Mouse (Mus musculus) retina, postnatal 1 day (tissue): ENCODE data around the gene Tgds.
A peak's percentile ranks its signal among the peaks of the same experiment; 100 is the strongest.
"Not testable (repeated sequence)": the region's sequence is repeated elsewhere in the genome, so short reads cannot be mapped to it uniquely, and the experiment has no call there.

Experiments used
- DNase-seq: peaks from one replicate; pipeline ENCODE4 v3.0.0-alpha.2; 2012

The Tgds gene

DNA sequence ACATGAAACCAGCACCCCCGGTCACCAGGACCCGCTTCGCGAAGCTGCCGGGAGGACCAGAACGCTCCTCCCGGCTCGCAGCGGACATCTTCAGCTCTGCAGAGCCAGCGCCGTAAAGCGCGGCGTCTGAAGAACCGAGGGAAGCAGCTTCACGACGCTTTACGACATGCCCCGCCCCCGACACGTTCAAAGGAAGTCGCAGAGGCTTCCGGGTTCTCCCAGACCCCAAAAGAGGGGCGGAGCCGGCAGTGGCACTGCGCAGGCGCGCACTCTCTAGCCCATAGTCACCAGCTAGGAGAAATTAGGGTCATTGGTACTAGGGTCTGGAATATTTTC is at the start of gene Tgds:
Tgds (minus strand) TSS at position 114 of the 336 bp plus-strand sequence.
- DNase-seq, result peak; percentile 100

DNA sequence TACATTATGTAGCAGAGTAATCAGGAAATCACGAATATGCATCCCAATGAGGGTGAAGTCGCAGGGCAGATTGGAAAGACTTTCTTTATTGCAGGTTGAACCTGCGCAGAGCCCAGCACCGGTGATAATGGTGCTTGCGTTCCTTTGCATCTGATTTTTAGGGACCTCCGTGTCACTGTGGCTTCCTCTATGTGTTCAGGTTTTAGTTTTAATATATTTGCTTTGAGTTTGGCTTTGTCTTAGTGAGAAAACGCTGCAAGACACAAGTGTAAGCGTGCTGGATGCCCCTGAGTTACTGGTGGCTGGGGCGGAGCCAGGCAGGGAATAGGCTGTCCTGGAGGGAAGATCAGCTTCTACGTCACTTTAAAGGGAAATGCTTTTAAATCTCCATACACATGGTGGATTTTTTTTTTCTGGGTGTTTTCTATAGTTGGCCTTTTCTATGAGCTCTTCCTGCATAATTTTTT is 48.2 kb upstream of the Tgds start:
- peak; percentile 65 for DNase-seq

DNA sequence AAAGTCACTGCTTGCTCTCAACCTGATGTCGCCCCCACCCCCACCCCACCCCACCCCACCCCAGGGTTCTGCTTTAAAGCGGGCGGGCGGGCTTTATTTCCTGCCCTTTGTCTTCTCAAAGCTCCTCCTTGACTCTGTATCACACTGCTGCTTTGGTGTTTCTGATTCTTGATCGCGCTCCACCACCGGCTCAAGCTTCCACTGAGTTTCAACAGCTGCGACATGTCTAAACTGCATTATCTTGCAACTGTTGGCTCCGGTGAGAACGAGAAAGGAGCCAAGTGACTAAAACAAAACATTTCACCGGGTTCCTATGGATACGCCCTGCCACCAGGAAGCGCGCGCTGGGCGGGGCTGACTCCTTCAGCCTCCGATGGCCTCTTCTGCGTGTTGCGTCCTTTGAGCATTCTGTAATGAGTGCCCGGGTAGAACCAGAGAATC is 47.6 kb upstream of the Tgds start:
- peak; percentile 68 for DNase-seq

DNA sequence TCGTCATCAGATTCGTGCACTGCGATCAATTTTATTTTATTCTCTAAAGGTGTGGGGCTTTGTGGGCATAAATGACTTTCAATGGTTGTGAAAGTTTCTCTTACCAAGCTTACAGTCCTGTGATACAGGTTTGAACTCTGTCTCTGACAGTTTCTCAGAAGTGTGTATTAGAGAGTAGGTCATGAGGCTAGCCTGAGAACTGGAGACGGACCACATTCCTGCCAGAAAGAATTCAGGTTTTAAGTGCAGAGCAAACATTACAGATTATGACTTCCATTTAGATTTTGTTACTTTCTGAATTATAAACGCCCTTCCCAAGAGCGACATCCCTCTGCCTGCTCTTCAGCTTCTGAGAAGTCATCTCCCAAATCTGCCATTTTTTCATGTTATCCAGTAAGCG is 47.1 kb upstream of the Tgds start:
- DNase-seq, result peak; percentile 14

DNA sequence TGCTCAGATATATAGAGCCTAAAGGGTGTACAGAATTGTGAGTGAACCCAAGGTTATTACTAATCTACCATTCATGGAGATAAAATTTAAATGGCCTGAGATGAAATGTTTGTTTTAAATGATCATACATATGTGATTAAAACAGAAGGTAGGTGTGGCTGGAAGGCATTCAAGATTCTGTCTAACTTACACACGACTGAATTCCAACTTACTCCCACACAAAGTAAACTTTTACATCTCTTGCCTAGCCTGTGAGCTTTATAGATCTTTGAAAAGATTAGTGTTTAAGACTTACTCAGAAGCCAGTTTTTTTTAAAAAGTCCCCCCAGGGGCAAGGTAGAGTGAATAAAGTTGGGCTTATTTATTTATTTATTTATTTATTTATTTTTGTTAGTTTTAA is 46.7 kb upstream of the Tgds start:
- DNase-seq, result no peak

DNA sequence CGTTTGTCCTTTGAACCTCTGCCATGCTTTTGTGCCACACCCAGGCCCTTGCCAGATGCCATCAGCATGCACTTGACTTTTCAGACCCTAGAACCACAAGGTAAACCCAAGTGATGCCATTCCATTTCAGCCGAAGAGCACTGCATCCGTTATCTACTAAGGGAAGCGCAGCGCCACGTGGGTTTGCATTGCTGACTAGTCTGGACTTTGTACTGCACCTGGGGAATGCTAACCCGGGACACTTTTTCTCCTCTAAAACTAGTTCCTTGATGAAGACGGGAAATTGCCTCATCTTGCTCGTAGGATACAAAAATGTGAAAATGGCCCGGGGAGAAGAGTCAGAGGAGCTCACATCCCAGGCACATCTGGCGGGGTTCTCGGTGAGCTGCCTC is 43.1 kb upstream of the Tgds start:
- DNase-seq, result no peak

DNA sequence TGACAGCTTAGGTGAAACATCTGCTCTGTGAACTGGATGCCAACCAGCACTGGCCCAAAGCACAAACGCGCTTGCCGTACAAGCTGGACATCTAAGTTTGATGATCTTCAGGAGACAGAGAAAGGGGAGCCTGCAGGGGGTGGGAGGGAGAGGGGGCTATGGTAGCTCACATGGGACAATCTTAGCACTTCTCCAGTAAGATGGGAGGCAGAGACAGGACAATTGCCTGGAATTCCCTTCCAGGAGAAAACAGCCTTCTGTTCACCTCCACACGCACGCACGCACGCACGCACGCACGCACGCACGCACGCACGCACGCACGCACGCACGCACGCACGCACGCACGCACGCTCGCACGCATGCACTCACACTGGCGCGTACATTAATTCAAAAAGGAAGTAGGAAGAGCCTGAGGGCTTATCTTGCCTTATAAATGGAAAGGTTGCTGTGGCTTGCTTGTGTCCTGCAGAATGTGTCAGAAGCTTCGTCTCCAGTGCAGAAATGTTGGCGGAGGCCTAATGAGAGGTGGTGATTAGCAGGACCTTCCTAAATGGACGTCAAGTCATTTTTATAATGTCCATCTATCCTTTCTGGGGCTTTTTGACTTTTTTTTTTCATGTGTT is 42.6 kb upstream of the Tgds start:
- DNase-seq, result no peak

DNA sequence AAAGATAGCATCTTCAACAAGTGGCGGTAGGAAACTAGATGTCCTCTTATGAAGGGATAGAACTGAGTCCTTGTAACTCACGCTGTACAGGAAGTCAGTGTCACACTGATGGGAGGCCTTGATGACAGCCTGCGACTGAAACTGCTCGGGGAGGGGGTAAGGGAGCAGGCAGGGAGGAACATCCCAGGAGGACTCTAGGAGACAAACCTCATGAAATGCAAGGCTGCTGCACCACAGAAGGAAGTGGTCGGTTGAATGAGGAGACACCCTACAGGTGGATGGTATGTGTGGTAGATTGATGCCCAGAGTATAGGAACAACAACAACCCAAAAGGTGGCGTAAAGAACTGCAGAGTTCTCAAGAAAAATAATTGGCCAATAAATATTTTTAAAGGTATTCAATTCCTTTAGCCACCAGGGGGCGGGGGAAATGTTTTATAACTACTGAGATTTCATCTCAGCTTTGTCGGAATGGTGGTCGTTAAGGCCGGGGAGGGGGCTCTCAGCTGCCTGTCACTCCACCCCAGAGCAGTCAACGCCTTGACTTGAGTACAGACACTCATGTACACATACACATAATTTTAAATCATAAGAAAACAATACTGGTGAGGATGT is 41.1 kb upstream of the Tgds start:
- DNase-seq, result no peak

DNA sequence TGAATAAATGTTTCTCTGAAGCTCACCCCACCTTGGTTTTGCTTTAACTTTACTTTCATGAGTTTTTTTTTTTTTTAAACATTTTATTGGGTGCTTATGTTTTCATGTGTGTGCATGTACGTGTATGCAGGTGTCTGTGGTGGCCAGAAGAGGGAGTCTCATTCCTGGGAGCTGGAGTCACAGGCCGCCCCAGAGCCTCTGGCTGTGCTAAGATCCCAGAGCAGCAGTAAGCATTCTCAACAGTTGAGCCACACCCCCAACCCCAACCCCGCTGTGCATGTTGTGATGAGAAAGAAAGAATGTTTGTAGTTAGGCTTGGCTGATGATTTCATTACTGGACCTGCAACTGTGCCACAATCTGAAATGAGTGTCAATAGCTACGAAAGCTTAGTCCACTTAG is 36.2 kb upstream of the Tgds start:
- DNase-seq, result no peak

DNA sequence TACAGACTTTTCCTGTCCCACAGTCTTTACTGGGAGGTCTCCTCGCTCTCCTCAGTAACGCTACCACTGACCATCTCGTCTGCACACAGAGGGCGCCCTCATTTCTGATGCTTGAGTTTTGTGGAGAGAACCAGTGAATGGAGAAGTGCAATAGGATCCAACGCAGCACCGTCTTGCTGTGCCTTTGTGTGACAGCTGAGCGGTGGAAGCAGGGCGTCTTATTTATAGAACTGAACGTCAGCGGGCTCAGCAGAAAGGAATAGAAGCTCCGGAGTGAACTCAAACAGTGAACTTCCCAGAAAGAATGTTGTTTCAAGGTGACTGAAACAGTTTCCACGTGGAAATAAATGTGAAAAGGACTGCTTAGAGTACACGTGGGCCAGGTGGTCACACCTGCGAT is 30.1 kb upstream of the Tgds start:
- no peak for DNase-seq

DNA sequence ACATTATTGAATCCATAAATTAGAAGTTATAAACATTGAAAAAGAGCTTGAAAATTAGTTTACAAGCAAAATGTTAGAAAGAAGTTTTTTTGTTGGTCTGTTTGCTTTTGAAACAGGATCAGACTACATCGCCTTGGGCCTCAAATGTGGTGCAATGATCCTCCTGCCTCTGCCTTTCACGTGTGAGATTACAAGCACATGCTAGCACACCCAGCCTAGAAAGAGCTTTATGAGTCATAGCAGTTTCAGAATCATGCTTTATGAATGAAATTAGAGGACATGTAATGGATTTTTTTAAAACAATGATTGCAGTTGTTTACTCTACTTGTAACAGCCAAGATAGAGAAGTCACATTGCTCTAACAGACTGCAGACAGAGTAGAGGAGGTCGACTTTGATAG is 29.2 kb upstream of the Tgds start:
- DNase-seq, result no peak

DNA sequence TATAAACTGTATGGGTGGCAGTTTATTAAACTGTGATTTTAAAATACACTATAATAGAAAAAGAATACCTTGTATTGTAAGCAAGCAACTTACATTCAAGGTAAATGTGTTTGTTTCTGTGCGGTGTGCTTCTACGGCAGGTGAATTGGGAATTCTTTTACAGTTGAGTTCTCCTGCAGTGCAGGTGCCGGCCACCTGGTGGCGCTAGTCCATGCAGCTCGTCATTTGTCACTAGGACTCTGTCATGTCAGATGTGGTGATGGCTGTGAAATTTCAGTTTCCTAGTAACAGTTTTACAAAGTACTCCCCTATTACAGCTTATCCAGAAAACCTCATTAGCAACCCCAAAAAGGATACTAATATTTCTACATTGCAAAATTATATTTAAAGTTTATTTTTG is 24.6 kb upstream of the Tgds start:
- DNase-seq, result peak; percentile 60

DNA sequence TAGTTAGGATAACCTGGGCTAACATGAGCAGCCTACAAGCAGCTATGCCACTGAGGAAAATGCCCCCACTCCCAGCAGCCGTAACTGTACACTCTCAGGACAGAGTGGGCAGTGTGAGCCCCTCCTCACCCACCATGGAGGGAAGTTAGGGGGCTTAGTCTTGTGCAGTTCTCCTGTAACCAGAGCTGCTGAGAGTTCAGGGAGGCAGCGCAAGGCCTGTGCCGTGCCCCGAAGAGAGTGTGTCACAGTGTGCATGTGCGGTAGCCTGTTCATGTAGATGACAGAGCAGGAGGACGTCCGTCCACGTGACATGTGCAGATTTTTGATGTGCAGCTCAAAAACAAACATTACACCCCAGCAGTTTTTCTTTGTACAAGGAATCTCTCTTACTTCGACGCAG is 24.2 kb upstream of the Tgds start:
- DNase-seq, result no peak

DNA sequence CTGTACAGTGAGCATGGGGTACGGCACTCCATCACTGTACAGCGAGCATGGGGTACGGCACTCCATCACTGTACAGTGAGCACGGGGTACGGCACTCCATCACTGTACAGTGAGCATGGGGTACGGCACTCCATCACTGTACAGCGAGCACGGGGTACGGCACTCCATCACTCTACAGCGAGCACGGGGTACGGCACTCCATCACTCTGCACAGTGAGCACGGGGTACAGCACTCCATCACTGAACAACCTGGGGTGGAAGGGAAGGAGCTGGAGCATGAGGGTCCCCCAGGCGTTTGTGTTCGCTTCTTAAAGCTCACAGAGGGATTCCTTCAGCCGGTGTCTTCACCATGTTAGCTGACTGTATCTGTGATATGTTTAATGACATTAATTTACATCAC is 23.5 kb upstream of the Tgds start:
- not testable (repeated sequence) for DNase-seq

DNA sequence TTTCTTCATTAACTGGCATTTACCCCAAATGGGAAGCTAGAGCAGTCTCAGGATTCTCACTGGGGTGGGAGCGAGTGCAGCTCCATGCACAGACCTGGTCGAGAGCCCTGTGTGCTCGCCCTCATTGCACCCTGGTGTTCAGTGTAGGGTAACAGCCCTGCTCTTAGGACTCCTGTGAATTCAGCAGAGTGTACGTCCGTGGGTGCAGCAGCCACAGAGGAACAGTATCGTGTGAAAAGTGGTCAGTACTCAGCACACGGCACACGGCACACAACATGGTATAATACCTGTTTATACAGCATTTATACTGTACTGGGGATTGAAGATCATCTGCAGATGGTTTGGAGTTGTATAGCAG is 19.7 kb upstream of the Tgds start:
- no peak for DNase-seq

DNA sequence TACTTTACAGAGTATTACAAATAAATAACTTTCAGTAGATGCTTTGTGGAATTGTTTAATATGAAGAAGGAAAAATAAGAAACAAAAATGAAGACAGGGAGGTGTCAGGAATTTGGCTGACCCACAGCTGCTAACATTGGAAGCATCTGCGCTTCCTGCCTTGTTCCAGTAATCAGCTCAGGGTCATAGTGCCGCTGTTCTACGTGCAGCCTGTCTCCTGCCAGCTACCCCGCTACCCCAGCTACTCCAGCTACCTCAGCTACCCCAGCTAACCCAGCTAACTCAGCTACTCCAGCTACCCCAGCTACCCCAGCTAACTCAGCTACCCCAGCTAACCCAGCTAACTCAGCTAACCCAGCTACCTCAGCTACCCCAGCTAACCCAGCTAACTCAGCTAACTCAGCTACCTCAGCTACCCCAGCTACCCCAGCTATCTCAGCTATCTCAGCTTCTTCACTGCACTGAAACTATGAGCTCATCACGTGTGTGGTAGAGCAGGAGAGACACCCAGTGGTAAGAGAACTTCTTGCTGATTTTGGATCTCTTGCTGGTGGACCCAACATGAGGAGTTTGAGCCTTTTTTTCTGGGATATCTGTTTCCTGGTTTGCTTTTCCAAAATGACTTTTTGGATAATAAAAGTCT is 19.2 kb upstream of the Tgds start:
- DNase-seq, result peak; percentile 60

DNA sequence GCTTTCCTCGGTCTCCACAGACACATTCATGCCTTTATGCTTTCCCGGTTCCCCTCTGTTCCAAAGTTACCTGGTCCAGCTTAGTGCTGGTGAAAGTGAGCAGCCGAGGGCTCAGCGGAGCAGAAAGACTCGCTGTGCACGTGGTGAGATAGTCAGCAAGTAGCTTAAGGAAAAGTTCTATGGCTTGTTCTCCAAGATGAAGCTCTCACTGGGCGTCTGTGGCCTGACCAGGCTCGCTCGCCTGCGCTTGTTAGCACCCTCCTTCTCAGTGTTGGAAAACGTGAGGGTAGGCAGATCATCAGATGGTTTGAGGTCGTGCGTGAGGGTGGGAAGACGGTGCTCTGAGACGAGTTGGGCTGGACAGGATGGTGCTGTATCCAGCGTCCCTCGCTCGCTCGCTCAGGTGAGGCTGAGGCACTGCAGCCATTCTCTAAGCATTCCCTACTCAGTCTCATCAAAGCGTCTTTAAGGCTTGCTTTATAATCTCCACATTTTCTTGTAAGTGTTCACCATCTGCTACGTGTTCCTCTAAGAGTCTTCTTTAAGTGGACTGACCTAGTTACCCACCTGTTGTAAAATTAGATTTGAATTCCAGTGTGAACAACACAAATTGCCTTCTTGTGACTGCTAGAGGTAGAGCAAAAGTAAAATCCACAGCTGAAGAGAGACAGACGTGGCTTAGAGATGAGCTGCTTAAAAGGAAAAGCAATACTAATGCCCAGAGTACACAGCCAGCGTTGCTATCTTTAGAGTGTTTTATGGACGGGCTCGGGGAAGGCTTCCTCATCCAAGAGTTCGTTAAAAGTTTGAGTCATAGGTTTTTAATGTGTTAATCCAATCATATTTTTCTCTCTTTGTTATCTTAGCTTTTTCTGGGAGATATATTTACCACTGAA is 18.3 kb upstream of the Tgds start:
- DNase-seq, result peak; percentile 58

DNA sequence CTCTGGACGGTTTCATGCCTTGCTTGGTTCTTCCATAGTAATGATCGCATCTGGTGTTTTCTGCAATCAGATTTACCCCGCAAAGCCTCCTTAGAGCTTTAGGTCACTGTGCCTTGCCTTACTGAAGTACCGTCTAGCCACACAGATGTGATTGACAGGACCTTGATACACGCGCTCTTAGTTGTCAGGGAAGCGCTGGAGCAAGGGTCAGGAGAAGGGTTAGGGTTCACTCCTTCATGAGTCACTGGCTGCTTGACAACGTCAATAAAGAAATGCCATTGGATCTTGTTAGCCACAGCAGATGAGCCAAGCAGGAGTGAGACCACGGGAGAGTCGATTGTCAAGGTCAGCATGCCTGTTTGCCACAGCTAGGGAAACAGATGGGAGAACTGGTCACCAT is 16.0 kb upstream of the Tgds start:
- peak; percentile 15 for DNase-seq

DNA sequence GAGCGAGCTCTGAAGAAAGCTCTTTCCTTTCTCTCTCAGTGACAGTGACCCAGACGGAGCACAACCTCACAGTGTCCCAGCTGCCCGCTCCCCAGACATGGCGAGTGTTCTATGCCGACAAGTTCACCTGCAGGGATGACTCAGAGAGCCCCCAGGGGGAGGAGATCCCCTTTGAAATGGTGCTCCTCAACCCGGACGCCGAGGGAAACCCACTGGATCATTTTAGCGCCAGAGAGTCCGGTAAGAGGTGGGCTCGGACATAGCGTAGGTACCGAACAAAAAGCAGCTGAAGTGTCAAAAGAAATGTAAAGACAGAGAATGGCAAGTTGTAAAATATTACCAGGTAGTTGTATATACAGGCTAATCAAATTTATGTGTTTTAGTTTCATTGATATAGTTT is 15.5 kb upstream of the Tgds start:
- no peak for DNase-seq

DNA sequence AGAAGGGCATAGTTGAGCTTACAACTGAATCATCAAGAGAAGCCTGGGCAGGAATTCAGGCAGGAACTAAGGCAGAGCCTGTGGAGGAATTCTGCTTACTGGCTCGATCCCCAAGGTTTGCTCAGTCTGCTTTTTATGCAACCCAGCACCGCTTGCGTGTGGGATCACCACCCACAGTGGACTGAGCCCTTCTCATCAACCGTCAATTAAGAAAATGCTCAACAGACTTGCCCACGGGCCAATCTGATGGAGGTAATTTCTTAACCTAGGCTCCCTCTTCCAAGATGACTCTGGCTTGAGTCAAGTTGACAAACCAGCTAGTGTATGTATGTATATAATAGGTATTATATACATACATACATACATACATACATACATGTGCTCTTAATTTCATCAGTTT is 9.7 kb upstream of the Tgds start:
- DNase-seq, result no peak

DNA sequence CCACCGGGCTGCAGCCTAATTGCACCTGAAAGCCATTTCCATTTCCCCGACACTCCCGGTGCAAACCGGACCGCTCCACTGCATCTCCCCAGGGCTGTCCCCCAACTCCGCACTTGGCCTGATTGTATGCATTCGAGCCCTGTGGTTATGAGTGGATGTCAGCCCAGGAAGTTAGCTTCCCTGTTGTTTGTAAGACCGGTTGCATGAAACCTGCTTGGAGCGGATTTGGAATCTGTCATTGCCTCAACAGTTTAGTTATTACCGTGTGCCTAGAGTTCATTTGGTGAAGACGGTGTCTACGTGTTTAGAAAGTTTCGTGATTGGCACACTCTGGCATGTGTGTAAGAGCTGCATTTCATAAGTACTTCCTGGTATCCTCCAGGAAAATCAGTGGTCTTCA is 4.9 kb upstream of the Tgds start:
- DNase-seq, result no peak

DNA sequence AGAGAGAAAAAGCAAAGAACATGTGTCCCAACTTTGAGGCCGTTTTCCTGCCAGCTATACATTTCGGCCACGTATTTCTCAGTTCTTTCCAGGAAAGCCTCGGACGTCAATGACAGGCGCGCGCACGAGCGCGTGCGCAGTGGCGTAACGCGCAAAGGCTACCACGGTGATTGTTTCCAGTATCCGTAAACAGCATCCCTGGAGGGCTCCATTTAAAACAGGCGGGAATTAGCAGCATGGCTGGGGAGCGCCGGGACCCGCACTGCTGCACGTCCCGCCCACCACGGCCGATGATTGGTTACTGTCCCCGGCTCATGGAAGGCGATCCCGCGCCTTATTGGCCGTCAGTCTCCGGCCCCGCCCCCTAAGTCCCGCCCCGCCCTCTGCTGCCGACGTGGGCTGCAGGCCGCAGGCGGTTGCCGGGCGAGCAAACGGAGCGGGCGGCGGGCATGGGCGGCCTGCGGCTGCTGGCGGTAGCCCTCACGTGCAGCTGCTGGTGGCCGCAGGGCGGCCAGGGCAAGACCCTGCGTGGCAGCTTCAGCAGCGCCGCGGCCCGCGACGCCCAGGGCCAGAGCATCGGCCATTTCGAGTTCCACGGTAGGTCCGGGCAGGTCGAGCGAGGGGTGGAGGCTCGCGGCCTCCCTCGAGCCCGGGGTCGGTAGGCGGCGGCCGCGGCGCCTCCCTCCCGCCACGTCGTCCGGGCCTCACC is 4.3 kb upstream of the Tgds start, which contains the start of gene Gpr180:
Gpr180 (plus strand) TSS at position 415 of the 709 bp plus-strand sequence.
- DNase-seq, result peak; percentile 98
